Mouse (Mus musculus): Measurements from ENCODE around the gene Lrp6. TPM values are rescaled to one million over a fixed set of nuclear protein-coding genes. Genes with fewer than 3 reads are reported as not detected.

The Lrp6 gene
- polyA plus RNA-seq, 1 experiment, result 37.0 TPM

GRCm38 (mm10) chr6:134449958-134450357, 116.8 kb downstream of the Lrp6 start:
- Histone ChIP-seq H3K4me1 (ENCODE audit: control insufficient read depth, insufficient read depth, low read length) (no peaks in the 10 kb centered on the region), H3K4me3 (ENCODE audit: insufficient read depth, low read length) (no peak overlapping the region), H3K27ac (ENCODE audit: insufficient read depth, low read depth, low read length) (no peak overlapping the region)
- TF ChIP-seq CTCF (IDR thresholded peaks at IDR 0.05; ENCODE audit: low read depth, low read length), result no peak
- TF ChIP-seq POLR2A (IDR thresholded peaks at IDR 0.05; ENCODE audit: borderline replicate concordance, low read depth, low read length), result no peak

GRCm38 (mm10) chr6:134448451-134448850, 118.3 kb downstream of the Lrp6 start:
- H3K4me1 ChIP-seq (ENCODE audit: control insufficient read depth, insufficient read depth, low read length), result no peaks in the 10 kb centered on the region
- TF ChIP-seq POLR2A (IDR thresholded peaks at IDR 0.05; ENCODE audit: borderline replicate concordance, low read depth, low read length) (no peak), CTCF (IDR thresholded peaks at IDR 0.05; ENCODE audit: low read depth, low read length) (no peak)
- no peak overlapping the region for H3K4me3 ChIP-seq (ENCODE audit: insufficient read depth, low read length)
- no peak overlapping the region for H3K27ac ChIP-seq (ENCODE audit: insufficient read depth, low read depth, low read length)

GRCm38 (mm10) chr6:134443925-134444324, 122.8 kb downstream of the Lrp6 start:
- TF ChIP-seq CTCF (IDR thresholded peaks at IDR 0.05; ENCODE audit: low read depth, low read length) (no peak), POLR2A (IDR thresholded peaks at IDR 0.05; ENCODE audit: borderline replicate concordance, low read depth, low read length) (no peak)
- no peak overlapping the region for H3K4me3 ChIP-seq (ENCODE audit: insufficient read depth, low read length)
- H3K4me1 ChIP-seq (ENCODE audit: control insufficient read depth, insufficient read depth, low read length), result no peaks in the 10 kb centered on the region
- no peak overlapping the region for H3K27ac ChIP-seq (ENCODE audit: insufficient read depth, low read depth, low read length)

GRCm38 (mm10) chr6:134443198-134443904, 123.4 kb downstream of the Lrp6 start:
- TF ChIP-seq POLR2A (IDR thresholded peaks at IDR 0.05; ENCODE audit: borderline replicate concordance, low read depth, low read length), result no peak

GRCm38 (mm10) chr6:134442219-134442618, 124.5 kb downstream of the Lrp6 start:
- TF ChIP-seq CTCF (IDR thresholded peaks at IDR 0.05; ENCODE audit: low read depth, low read length) (no peak), POLR2A (IDR thresholded peaks at IDR 0.05; ENCODE audit: borderline replicate concordance, low read depth, low read length) (no peak)
- Histone ChIP-seq H3K4me1 (ENCODE audit: control insufficient read depth, insufficient read depth, low read length) (no peaks in the 10 kb centered on the region), H3K27ac (ENCODE audit: insufficient read depth, low read depth, low read length) (no peak overlapping the region), H3K4me3 (ENCODE audit: insufficient read depth, low read length) (no peak overlapping the region)

More at GRCm38 (mm10) chr6:134443198-134443904, 123.4 kb downstream of the Lrp6 start:
- H3K27ac ChIP-seq (ENCODE audit: insufficient read depth, low read depth, low read length), result no peak overlapping the region
- no peak overlapping the region for H3K4me3 ChIP-seq (ENCODE audit: insufficient read depth, low read length)
- no peaks in the 10 kb centered on the region for H3K4me1 ChIP-seq (ENCODE audit: control insufficient read depth, insufficient read depth, low read length)

GRCm38 (mm10) chr6:134441716-134442115, 125.0 kb downstream of the Lrp6 start:
- H3K27ac ChIP-seq (ENCODE audit: insufficient read depth, low read depth, low read length), result no peak overlapping the region
- TF ChIP-seq CTCF (IDR thresholded peaks at IDR 0.05; ENCODE audit: low read depth, low read length) (no peak), POLR2A (IDR thresholded peaks at IDR 0.05; ENCODE audit: borderline replicate concordance, low read depth, low read length) (no peak)

GRCm38 (mm10) chr6:134440023-134440422, 126.7 kb downstream of the Lrp6 start:
- TF ChIP-seq POLR2A (IDR thresholded peaks at IDR 0.05; ENCODE audit: borderline replicate concordance, low read depth, low read length), result no peak
- TF ChIP-seq CTCF (IDR thresholded peaks at IDR 0.05; ENCODE audit: low read depth, low read length), result no peak
- Histone ChIP-seq H3K4me3 (ENCODE audit: insufficient read depth, low read length) (no peak overlapping the region), H3K27ac (ENCODE audit: insufficient read depth, low read depth, low read length) (no peak overlapping the region), H3K4me1 (ENCODE audit: control insufficient read depth, insufficient read depth, low read length) (no peaks in the 10 kb centered on the region)

More at GRCm38 (mm10) chr6:134441716-134442115, 125.0 kb downstream of the Lrp6 start:
- no peaks in the 10 kb centered on the region for H3K4me1 ChIP-seq (ENCODE audit: control insufficient read depth, insufficient read depth, low read length)
- H3K4me3 ChIP-seq (ENCODE audit: insufficient read depth, low read length), result no peak overlapping the region

DNA sequence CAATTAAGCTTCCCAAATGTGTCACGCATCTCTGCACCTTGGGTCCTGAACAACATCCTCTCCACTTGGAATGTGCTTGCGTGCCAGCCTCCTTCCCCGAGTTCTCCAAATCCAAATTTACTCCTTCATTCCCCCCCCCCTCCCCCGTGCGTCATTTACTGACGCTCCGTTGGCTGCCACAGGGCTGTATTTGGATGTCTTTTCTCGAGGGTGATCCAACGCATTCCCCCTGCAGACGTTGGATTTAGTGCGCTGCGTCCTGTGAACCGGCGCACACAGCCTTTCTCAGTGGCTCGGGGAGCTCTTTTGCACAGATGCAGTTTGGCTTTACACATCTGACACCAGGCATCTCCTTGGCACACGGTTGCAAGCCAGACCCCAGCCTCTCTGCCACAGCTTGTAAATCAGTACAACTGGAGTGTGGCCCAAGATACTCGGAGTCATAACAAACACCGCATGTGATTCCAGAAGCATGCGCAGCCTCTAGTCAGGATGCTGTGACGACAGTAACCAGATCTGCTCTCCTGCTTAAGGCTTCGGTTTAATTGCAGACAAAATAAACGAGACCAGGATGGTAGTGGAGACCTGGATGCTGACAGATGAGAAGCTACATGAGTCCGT, 127.3 kb downstream of the Lrp6 start:
- no peak overlapping the region for H3K4me3 ChIP-seq (ENCODE audit: insufficient read depth, low read length)
- H3K4me1 ChIP-seq (ENCODE audit: control insufficient read depth, insufficient read depth, low read length), result no peaks in the 10 kb centered on the region
- TF ChIP-seq CTCF (IDR thresholded peaks at IDR 0.05; ENCODE audit: low read depth, low read length), result no peak
- no peak for TF ChIP-seq POLR2A (IDR thresholded peaks at IDR 0.05; ENCODE audit: borderline replicate concordance, low read depth, low read length)
- H3K27ac ChIP-seq (ENCODE audit: insufficient read depth, low read depth, low read length), result no peak overlapping the region

DNA sequence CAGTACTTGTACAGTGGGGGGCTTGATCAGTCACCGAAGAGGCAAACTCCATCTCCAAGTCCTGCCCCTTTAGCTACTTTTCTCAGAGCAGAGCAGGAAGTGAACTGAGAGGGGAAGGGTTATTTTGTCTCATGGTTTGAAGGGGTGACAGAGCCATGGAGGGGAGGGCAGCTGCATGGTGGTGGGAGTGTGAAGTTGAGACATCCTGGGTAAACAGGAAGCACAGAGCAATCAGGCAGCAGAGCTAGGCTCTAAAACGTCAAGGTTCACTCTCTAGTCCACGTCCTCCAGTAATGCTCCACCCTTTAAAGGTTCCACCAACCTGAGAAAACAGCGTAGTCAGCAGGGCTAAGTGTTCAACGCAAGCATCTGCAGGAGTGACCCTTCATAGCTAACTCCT, 129.8 kb downstream of the Lrp6 start:
- H3K27ac ChIP-seq (ENCODE audit: insufficient read depth, low read depth, low read length), result no peak overlapping the region
- no peak overlapping the region for H3K4me3 ChIP-seq (ENCODE audit: insufficient read depth, low read length)
- TF ChIP-seq CTCF (IDR thresholded peaks at IDR 0.05; ENCODE audit: low read depth, low read length) (no peak), POLR2A (IDR thresholded peaks at IDR 0.05; ENCODE audit: borderline replicate concordance, low read depth, low read length) (no peak)
- peaks cover 11% of the 10 kb centered on the region for H3K4me1 ChIP-seq (ENCODE audit: control insufficient read depth, insufficient read depth, low read length)

- H3K4me3 ChIP-seq (ENCODE audit: insufficient read depth, low read length), result no peak overlapping the region
- no peak for TF ChIP-seq CTCF (IDR thresholded peaks at IDR 0.05; ENCODE audit: low read depth, low read length)
- TF ChIP-seq POLR2A (IDR thresholded peaks at IDR 0.05; ENCODE audit: borderline replicate concordance, low read depth, low read length), result no peak
- H3K27ac ChIP-seq (ENCODE audit: insufficient read depth, low read depth, low read length), result no peak overlapping the region
- peaks cover 11% of the 10 kb centered on the region for H3K4me1 ChIP-seq (ENCODE audit: control insufficient read depth, insufficient read depth, low read length)
These were observed 131.8 kb downstream of the Lrp6 start for GRCm38 (mm10) chr6:134434866-134435390.

Measured in bone marrow macrophage, adult 2 months (primary cell).